Mouse (Mus musculus) liver, embryonic 12.5 days (tissue): ENCODE results near the gene Fam120a. TPM values are rescaled to one million over a fixed set of nuclear protein-coding genes. Genes with fewer than 3 reads are reported as not detected.
A peak's percentile ranks its signal among the peaks of the same experiment; 100 is the strongest.

Source experiments
- ATAC-seq: fragments of 200-750 bp; cut with Nextera tagmentation; 2 replicates; pipeline ENCODE4 v1.8.0; 2017; ENCODE audit warnings: moderate number of reproducible peaks, mild to moderate bottlenecking, moderate library complexity
- H3K27ac ChIP-seq: fragments of 300-500 bp; sonication (generic); 2 replicates; pipeline ENCODE4 v1.5.1; 2016; ENCODE audit warnings: mild to moderate bottlenecking
- H3K27me3 ChIP-seq: fragments of 300-500 bp; sonication (generic); replicated peaks from 2 replicates; pipeline ENCODE4 v1.6.1; 2016; ENCODE audit warnings: mild to moderate bottlenecking, moderate library complexity
- H3K36me3 ChIP-seq: fragments of 300-500 bp; sonication (generic); 2 replicates; pipeline ENCODE4 v1.6.1; 2016; ENCODE audit warnings: mild to moderate bottlenecking, moderate library complexity
- H3K4me1 ChIP-seq: fragments of 300-500 bp; sonication (generic); 2 replicates; pipeline ENCODE4 v1.6.1; 2016
- H3K4me2 ChIP-seq: fragments of 300-500 bp; sonication (generic); 2 replicates; pipeline ENCODE4 v1.6.1; 2016; ENCODE audit warnings: mild to moderate bottlenecking, moderate library complexity
- H3K4me3 ChIP-seq: fragments of 300-500 bp; sonication (generic); 2 replicates; pipeline ENCODE4 v1.5.1; 2016; ENCODE audit warnings: mild to moderate bottlenecking, moderate library complexity
- H3K9ac ChIP-seq: fragments of 300-500 bp; sonication (generic); 2 replicates; pipeline ENCODE4 v1.6.1; 2016; ENCODE audit warnings: mild to moderate bottlenecking, moderate library complexity
- H3K9me3 ChIP-seq: fragments of 300-500 bp; sonication (generic); replicated peaks from 2 replicates; pipeline ENCODE4 v1.6.1; 2016; ENCODE audit warnings: mild to moderate bottlenecking, moderate library complexity
- WGBS: fragments of 180-500 bp; shearing (Covaris S2); methylation state at CpG from one replicate; pipeline ENCODE4 v1.1.7; 2016; ENCODE audit not compliant: insufficient replicate concordance; 5-methylcytosine and 5-hydroxymethylcytosine counted together
- polyA plus RNA-seq: library from polyadenylated mRNA; unstranded; fragments of >200 nt; fragmentation: Nextera tagmentation; extraction: Ambion mirVana; gene quantifications from 2 replicates; pipeline ENCODE4 v1.2.1, GENCODE M21; 2016

The Fam120a gene
- polyA plus RNA-seq, 1 experiment from 2014 or later: 19.5 TPM

DNA sequence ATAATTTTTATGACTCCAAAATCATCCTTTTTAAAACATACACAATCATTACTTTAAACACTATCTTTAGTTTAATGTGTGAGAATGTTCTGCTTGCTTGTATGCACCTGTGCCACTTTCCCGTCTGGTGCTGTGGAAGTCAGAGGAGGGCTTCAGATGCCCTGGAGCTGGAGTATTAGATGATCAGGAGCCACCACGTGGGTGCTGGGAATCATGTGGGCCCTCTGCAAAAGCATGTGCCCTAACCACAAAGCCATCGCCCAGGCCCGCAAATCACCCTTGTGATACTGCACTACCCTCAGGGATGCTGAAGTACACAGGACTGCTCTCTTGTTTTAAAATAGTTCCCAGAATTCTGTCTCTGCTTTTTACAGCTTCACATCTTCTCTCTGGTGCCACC, 3.0 kb downstream of the Fam120a start:
- ATAC-seq: no peak
- Histone ChIP-seq H3K4me1 (peaks cover 72% of the 10 kb centered on the region), H3K27ac (peak overlapping the region; percentile 97)

DNA sequence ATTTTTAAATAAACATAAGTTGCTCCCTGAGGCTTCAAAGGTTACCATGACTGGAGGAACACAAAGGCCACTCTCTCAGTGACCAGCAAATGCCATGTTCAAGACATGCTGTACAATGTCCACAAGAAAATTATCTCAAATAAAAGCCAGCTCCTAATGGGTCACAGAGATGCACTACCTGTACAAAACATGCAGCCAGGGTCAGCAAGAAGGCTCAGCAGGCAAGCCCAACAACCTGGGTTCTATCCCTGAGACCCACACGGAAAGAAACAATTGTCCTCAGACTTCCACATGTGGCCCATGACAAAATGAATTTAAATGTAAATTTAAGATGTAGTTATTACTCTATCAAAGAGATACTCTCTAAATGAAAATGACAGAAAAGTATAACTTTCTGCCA, 4.7 kb downstream of the Fam120a start:
- H3K9ac ChIP-seq: peak overlapping the region; percentile 57; the same call in 1 of the 2 replicates
- no peak for ATAC-seq
- H3K9me3 ChIP-seq: no peaks in the 10 kb centered on the region
- peak overlapping the region; percentile 79 for H3K27ac ChIP-seq
- peak overlapping the region; percentile 55 for H3K4me2 ChIP-seq
- H3K4me3 ChIP-seq: peak overlapping the region; percentile 22; the same call in 1 of the 2 replicates
- no peaks in the 10 kb centered on the region for H3K27me3 ChIP-seq
- peaks cover 35% of the 10 kb centered on the region for H3K36me3 ChIP-seq
- WGBS: 77% methylated on average over 1 of the region's 1 CpGs
- H3K4me1 ChIP-seq: peaks cover 76% of the 10 kb centered on the region

More for the DNA sequence above, 3.0 kb downstream of the Fam120a start:
- Histone ChIP-seq H3K9me3 (no peaks in the 10 kb centered on the region), H3K27me3 (no peaks in the 10 kb centered on the region), H3K36me3 (peaks cover 21% of the 10 kb centered on the region), H3K4me3 (peak overlapping the region; percentile 97), H3K4me2 (peak overlapping the region; percentile 94), H3K9ac (peak overlapping the region; percentile 99)
- 48% methylated on average over 4 of the region's 4 CpGs for WGBS

DNA sequence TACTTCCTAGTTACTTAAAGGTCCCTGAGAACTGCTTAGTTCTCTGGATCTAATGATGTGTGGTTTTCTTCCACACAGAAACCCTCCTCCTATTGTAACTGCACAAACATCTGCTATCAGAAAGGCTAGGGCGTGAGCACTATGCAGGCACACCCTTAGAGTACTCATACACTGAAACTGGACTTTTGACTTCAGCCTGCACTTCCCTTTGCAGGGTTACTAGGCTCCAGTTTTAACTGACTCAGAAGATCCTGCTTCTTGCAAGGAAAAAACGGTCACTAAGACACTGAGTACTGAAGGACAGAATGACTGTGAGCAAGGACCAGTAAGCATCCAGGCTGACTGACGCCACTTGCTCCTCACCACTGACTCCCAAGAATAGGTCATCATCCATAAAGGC, 5.3 kb downstream of the Fam120a start:
- Histone ChIP-seq H3K4me1 (peaks cover 76% of the 10 kb centered on the region), H3K9me3 (no peaks in the 10 kb centered on the region), H3K36me3 (peaks cover 35% of the 10 kb centered on the region), H3K4me3 (peak overlapping the region; percentile 22), H3K27ac (peak overlapping the region; percentile 79), H3K9ac (peak overlapping the region; percentile 57), H3K27me3 (no peaks in the 10 kb centered on the region), H3K4me2 (peak overlapping the region; percentile 55)
- WGBS: 24% methylated on average over 3 of the region's 3 CpGs
- ATAC-seq: peak; percentile 50

DNA sequence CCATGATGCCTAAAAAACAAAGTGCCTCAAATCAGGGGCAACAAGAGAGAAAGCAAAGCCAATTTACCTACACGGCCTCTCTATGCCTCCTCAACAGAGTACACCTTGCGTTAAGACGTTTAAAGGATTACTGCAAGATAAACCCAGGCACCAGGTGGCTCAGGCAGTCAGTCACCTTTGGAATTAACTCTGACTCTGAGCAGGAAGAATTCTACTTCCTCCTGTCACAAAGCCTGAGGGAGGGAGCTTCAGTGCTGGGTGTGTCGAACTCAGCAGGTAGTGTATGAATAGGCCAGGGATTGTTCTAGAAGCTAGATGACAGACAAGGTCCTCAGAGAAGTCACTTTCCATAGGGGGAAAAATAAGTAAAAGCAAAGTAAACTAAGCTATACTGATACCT, 9.2 kb downstream of the Fam120a start:
- Histone ChIP-seq H3K9me3 (no peaks in the 10 kb centered on the region), H3K27ac (no peak overlapping the region), H3K9ac (no peak overlapping the region), H3K4me3 (no peak overlapping the region), H3K27me3 (no peaks in the 10 kb centered on the region), H3K4me2 (no peak overlapping the region), H3K4me1 (peaks cover 57% of the 10 kb centered on the region), H3K36me3 (peaks cover 34% of the 10 kb centered on the region)
- 74% methylated on average over 4 of the region's 4 CpGs for WGBS
- ATAC-seq: no peak

DNA sequence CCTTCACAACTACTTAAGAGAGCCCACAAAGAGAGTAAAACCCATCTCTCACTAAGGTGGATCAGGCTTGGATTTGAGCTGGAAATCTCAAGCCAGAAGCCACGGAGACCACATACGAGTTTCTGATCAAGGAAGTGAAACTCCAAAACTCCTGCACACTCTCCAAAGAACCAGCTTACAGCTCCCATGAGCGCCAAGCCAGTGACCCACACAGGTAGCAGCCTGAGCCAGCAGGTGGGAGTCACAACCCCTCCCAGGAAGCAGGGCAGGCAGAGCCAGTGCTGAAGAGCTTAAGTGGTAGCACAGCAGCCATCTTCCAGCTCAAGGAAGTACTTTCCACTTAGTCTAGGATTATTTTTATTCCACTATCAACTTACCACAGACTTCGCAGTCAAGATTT, 13.0 kb downstream of the Fam120a start:
- Histone ChIP-seq H3K27ac (no peak overlapping the region), H3K9me3 (no peaks in the 10 kb centered on the region), H3K36me3 (peaks cover 38% of the 10 kb centered on the region), H3K4me3 (no peak overlapping the region), H3K9ac (no peak overlapping the region), H3K27me3 (no peaks in the 10 kb centered on the region), H3K4me1 (peaks cover 39% of the 10 kb centered on the region), H3K4me2 (no peak overlapping the region)
- ATAC-seq: no peak
- WGBS: 77% methylated on average over 4 of the region's 4 CpGs

DNA sequence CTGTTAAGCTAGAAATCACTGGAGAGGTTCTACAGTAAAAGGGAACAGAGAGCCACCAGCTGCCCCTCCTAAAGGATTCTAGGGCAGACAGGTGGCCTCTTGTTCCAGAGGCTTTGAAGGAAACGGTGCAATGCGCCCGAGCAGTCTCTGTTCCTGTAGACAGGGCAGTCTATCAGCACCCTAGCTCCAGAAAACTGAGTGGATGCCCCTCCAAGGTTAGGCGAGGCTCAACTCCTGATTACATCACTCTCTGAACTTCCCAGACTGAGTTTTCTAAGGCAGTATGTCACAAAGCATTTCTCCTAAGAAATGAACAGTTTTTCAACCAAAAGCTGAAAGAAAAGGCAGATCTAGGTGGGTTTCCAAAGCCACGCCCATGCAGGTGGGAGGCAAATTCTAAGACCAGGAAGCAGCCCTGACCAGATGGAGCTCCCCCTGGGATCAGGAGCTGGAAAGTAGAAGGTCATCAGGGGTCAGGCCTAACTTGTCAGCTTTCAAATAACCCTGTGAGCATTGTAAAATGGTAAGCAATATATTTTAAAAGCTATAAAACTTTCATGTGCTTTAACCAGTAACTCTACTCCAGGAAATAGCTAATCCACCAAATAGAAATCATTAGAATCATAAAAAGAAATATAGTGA, 17.1 kb downstream of the Fam120a start:
- no peak for ATAC-seq
- H3K4me2 ChIP-seq: no peak overlapping the region
- no peak overlapping the region for H3K27ac ChIP-seq
- WGBS: 59% methylated on average over 5 of the region's 5 CpGs
- no peak overlapping the region for H3K4me3 ChIP-seq
- H3K9me3 ChIP-seq: no peaks in the 10 kb centered on the region
- H3K27me3 ChIP-seq: no peaks in the 10 kb centered on the region
- peaks cover 54% of the 10 kb centered on the region for H3K36me3 ChIP-seq
- H3K4me1 ChIP-seq: peaks cover 25% of the 10 kb centered on the region
- H3K9ac ChIP-seq: no peak overlapping the region

DNA sequence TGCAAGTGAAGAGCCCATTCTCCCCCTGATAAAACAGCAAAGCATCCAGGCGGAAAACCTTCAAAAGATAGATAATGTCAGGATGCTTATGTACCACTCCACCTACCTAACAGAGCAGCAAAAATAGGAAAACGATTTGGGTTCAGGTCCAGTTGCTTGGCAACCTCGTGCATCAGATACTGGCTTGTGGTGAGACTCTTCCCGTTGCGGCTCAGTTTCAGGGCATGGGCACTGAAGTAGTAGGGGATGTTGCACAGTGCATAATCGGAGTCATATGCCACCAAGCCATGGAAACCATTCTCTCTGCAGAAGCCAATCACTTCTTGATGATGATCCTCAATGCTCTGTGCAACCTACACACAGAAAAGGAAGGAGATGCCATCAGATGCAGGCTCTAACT, 18.9 kb downstream of the Fam120a start:
- no peaks in the 10 kb centered on the region for H3K9me3 ChIP-seq
- H3K9ac ChIP-seq: no peak overlapping the region
- H3K4me2 ChIP-seq: no peak overlapping the region
- WGBS: 77% methylated on average over 6 of the region's 6 CpGs
- H3K27me3 ChIP-seq: no peaks in the 10 kb centered on the region
- no peak for ATAC-seq
- H3K4me1 ChIP-seq: peaks cover 20% of the 10 kb centered on the region
- no peak overlapping the region for H3K27ac ChIP-seq
- peaks cover 64% of the 10 kb centered on the region for H3K36me3 ChIP-seq
- H3K4me3 ChIP-seq: no peak overlapping the region

DNA sequence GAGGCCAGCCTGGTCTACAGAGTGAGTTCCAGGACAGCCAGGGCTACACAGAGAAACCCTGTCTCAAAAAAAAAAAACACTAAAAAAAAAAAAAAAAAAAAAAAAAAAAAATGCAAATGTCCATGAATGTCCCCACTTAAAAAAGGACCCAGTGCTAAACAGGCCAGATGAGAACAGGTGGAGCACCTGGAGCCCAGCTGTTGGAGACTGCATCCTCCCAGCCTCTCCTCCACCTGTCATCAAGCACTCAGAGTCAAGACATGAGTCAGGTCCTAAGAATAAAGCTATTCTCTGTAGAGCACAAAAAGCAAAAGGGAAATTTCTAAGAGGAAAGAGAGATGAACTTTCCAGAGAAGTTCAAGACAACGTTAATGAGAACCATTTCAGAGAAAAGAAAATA, 23.2 kb downstream of the Fam120a start:
- WGBS: 79% methylated on average over 1 of the region's 1 CpGs
- ATAC-seq: no peak
- Histone ChIP-seq H3K9me3 (no peaks in the 10 kb centered on the region), H3K27ac (no peak overlapping the region), H3K4me1 (peaks cover 30% of the 10 kb centered on the region), H3K36me3 (peaks cover 90% of the 10 kb centered on the region), H3K4me3 (no peak overlapping the region), H3K9ac (no peak overlapping the region), H3K4me2 (no peak overlapping the region), H3K27me3 (no peaks in the 10 kb centered on the region)

DNA sequence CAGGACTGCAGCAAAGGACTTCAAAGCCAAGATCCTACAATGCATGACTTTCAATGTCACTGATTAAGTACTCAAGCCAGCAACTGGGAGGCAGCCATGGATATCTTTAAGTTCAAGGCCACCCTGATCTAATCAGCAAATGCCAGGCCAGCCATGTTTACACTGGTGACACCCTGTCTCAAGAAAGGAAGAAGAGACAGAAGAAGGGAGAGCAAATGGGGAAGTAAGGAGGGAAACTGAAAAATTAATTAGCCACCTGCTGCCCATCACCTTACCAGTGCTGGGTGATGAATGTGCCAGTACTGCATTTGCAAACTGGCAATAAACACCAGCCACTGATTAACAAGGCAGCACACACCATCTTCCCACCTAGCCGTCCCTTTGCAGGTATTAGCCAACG, 25.3 kb downstream of the Fam120a start:
- Histone ChIP-seq H3K27me3 (no peaks in the 10 kb centered on the region), H3K4me1 (peaks cover 30% of the 10 kb centered on the region), H3K27ac (peak overlapping the region; percentile 74), H3K9me3 (no peaks in the 10 kb centered on the region), H3K9ac (no peak overlapping the region), H3K36me3 (peaks cover 89% of the 10 kb centered on the region), H3K4me2 (peak overlapping the region; percentile 31), H3K4me3 (no peak overlapping the region)
- ATAC-seq: peak; percentile 68
- WGBS: 67% methylated on average over 2 of the region's 2 CpGs

DNA sequence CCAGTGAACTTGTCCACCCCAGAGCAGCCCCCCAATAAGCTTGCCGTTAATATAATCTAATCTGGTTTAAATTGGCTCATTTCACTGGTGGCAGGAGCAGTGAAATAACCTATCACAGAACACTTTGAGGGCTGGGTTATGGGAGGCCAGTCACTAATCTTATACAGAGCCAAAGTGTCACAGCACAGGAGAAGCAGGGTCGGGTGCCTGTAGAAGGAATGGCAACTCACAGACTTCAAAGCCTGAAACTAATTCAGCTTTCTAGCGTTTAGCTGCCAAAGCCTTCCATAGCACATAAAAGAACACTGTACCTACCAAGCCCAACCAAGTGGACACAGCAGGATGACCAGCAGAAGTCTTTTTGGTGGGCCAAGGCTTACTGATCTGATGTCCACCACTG, 26.0 kb downstream of the Fam120a start:
- H3K36me3 ChIP-seq: peaks cover 89% of the 10 kb centered on the region
- ATAC-seq: no peak
- no peaks in the 10 kb centered on the region for H3K9me3 ChIP-seq
- no peaks in the 10 kb centered on the region for H3K27me3 ChIP-seq
- no peak overlapping the region for H3K9ac ChIP-seq
- H3K4me3 ChIP-seq: no peak overlapping the region
- H3K4me2 ChIP-seq: no peak overlapping the region
- WGBS: 66% methylated on average over 3 of the region's 3 CpGs
- H3K27ac ChIP-seq: no peak overlapping the region
- H3K4me1 ChIP-seq: peaks cover 32% of the 10 kb centered on the region

DNA sequence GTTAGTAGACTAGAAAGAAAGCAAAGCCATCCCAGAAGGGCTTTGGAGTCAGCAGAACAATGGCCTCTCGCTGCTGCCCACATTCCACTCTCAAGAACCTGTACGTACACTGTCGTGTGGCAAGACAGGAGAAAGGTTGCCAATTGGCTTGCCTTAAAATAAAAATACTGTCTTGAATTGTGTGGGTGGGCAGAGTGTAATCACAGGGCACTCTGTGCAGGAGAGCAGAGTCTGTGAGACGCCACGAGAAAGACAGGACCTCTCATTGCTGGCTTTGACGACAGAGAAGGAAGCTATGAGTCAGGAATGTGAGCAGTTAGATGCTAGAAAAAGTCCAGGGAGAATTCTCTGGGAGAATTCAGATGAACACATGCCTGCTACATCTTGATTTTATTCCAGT, 33.2 kb downstream of the Fam120a start:
- Histone ChIP-seq H3K27ac (no peak overlapping the region), H3K4me2 (no peak overlapping the region), H3K9ac (no peak overlapping the region), H3K27me3 (no peaks in the 10 kb centered on the region), H3K9me3 (no peaks in the 10 kb centered on the region), H3K4me1 (peaks cover 27% of the 10 kb centered on the region), H3K4me3 (no peak overlapping the region), H3K36me3 (peaks cover 93% of the 10 kb centered on the region)
- 80% methylated on average over 6 of the region's 6 CpGs for WGBS
- ATAC-seq: no peak

DNA sequence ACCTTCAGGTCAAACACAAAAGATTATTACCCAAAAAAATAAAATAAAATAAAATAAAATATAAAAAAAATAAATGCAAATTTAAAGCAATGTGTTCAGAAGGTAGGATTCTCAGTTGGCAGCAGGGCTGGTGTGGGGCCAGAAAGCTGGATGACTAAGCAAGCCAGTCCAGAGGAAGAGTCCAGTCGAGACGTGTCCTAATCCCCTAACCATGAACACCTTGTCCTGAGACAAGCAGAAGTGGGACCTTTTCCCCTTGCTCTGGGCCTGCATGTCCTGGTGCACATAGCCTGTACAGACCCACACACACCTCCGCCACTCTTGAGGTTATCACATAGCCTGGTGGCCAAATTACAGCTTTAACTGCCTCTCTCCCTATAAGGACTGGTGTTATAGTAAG, 35.1 kb downstream of the Fam120a start:
- ATAC-seq: peak; percentile 41; the same call in 1 of the 2 replicates
- Histone ChIP-seq H3K4me3 (no peak overlapping the region), H3K9me3 (no peaks in the 10 kb centered on the region), H3K36me3 (peaks cover 96% of the 10 kb centered on the region), H3K27me3 (no peaks in the 10 kb centered on the region), H3K27ac (no peak overlapping the region), H3K9ac (no peak overlapping the region), H3K4me1 (peaks cover 30% of the 10 kb centered on the region), H3K4me2 (no peak overlapping the region)
- 68% methylated on average over 3 of the region's 3 CpGs for WGBS

DNA sequence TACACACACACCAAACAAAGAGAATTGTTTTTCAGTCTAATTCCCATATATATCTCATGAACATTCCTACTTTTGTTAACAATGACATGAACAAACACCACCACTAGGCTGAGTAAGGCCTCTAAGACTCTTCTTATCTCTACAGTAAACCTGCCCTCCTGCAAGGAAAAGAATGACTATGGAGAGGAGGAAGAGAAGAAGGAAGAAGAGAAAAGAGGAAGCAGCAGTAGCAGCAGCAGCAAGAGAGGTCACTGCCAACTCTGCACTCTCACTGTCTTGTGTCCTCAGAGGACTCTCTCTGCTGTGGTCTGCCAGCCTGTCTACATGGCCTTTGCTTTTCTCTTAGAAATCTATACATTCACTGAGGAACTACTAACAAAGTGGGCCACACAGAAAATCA, 36.1 kb downstream of the Fam120a start:
- Histone ChIP-seq H3K36me3 (peaks cover 93% of the 10 kb centered on the region), H3K9me3 (no peaks in the 10 kb centered on the region)
- no peak for ATAC-seq

More for the DNA sequence above, 36.1 kb downstream of the Fam120a start:
- Histone ChIP-seq H3K4me3 (no peak overlapping the region), H3K27ac (no peak overlapping the region), H3K27me3 (no peaks in the 10 kb centered on the region), H3K4me1 (peaks cover 27% of the 10 kb centered on the region), H3K9ac (no peak overlapping the region), H3K4me2 (no peak overlapping the region)
